Mouse (Mus musculus): ENCODE measurements around the gene Park7. TPM values are rescaled to one million over a fixed set of nuclear protein-coding genes. Genes with fewer than 3 reads are reported as not detected.

The Park7 gene
- polyA plus RNA-seq (2015; fragmentation: Nextera tagmentation; extraction: Ambion mirVana) = 411 and 442 TPM in 2 replicates

GRCm38 (mm10) chr4:150914290-150914733 lies at the start of gene Park7, which contains the start of gene Tnfrsf9:
Park7 (minus strand) TSS chr4:150914437.
Tnfrsf9 (plus strand) TSS chr4:150914562.
- H3K4me1 ChIP-seq = peaks cover 17% of the 10 kb centered on the region
- H3K4me3 ChIP-seq = peak within 1 kb of the TSS; percentile 69
- no peaks in the 10 kb centered on the region for H3K27me3 ChIP-seq
- H3K36me3 ChIP-seq = no peaks in the 10 kb centered on the region
- H3K9me3 ChIP-seq = no peaks in the 10 kb centered on the region
- under 1% methylated on average over 48 of the region's 48 CpGs for WGBS
- H3K4me2 ChIP-seq (replicated peaks) = peak within 1 kb of the TSS; percentile 77
- H3K9ac ChIP-seq = peak within 1 kb of the TSS; percentile 84
- ATAC-seq (ENCODE audit: low FRiP score, low read depth) = peak; percentile 90
- H3K27ac ChIP-seq = peak within 1 kb of the TSS; percentile 82

- Histone ChIP-seq H3K4me2 (replicated peaks) (no peak overlapping the region), H3K27me3 (0 out of 2 replicates have a peak, but pooled peaks cover 5% of the 10 kb centered on the region), H3K4me3 (no peak overlapping the region), H3K4me1 (0 out of 2 replicates have a peak, but pooled peaks cover 5% of the 10 kb centered on the region), H3K27ac (no peak overlapping the region), H3K36me3 (no peaks in the 10 kb centered on the region), H3K9me3 (no peaks in the 10 kb centered on the region), H3K9ac (no peak overlapping the region)
- 73% methylated on average over 2 of the region's 2 CpGs for WGBS
- ATAC-seq (ENCODE audit: low FRiP score, low read depth) = no peak
Measured at GRCm38 (mm10) chr4:150963711-150964110, 49.5 kb upstream of the Park7 start.

GRCm38 (mm10) chr4:150962231-150962630 lies 48.0 kb upstream of the Park7 start:
- H3K27ac ChIP-seq = no peak overlapping the region
- no peak overlapping the region for H3K9ac ChIP-seq
- no peak overlapping the region for H3K4me2 ChIP-seq (replicated peaks)
- H3K9me3 ChIP-seq = no peaks in the 10 kb centered on the region
- 62% methylated on average over 6 of the region's 6 CpGs for WGBS
- ATAC-seq (ENCODE audit: low FRiP score, low read depth) = no peak
- 0 out of 2 replicates have a peak, but pooled peaks cover 5% of the 10 kb centered on the region for H3K27me3 ChIP-seq
- 0 out of 2 replicates have a peak, but pooled peaks cover 5% of the 10 kb centered on the region for H3K4me1 ChIP-seq
- H3K4me3 ChIP-seq = no peak overlapping the region
- no peaks in the 10 kb centered on the region for H3K36me3 ChIP-seq

- no peaks in the 10 kb centered on the region for H3K9me3 ChIP-seq
- H3K4me1 ChIP-seq = 0 out of 2 replicates have a peak, but pooled peaks cover 4% of the 10 kb centered on the region
- ATAC-seq (ENCODE audit: low FRiP score, low read depth) = no peak
- H3K36me3 ChIP-seq = no peaks in the 10 kb centered on the region
- no peak overlapping the region for H3K4me3 ChIP-seq
- H3K27ac ChIP-seq = no peak overlapping the region
- no peak overlapping the region for H3K4me2 ChIP-seq (replicated peaks)
- H3K27me3 ChIP-seq = no peaks in the 10 kb centered on the region
- WGBS = 89% methylated on average over 7 of the region's 7 CpGs
- H3K9ac ChIP-seq = no peak overlapping the region
Measured at GRCm38 (mm10) chr4:150958536-150958935, 44.3 kb upstream of the Park7 start.

GRCm38 (mm10) chr4:150957106-150957458 lies 42.8 kb upstream of the Park7 start:
- no peaks in the 10 kb centered on the region for H3K9me3 ChIP-seq
- H3K27ac ChIP-seq = no peak overlapping the region
- H3K4me2 ChIP-seq (replicated peaks) = no peak overlapping the region
- ATAC-seq (ENCODE audit: low FRiP score, low read depth) = peak; percentile 69
- 56% methylated on average over 1 of the region's 1 CpGs for WGBS
- no peaks in the 10 kb centered on the region for H3K27me3 ChIP-seq
- H3K4me1 ChIP-seq = 0 out of 2 replicates have a peak, but pooled peaks cover 4% of the 10 kb centered on the region
- H3K9ac ChIP-seq = no peak overlapping the region
- H3K4me3 ChIP-seq = no peak overlapping the region
- no peaks in the 10 kb centered on the region for H3K36me3 ChIP-seq

- Histone ChIP-seq H3K9me3 (no peaks in the 10 kb centered on the region), H3K4me3 (no peak overlapping the region), H3K27me3 (no peaks in the 10 kb centered on the region), H3K36me3 (no peaks in the 10 kb centered on the region), H3K27ac (no peak overlapping the region), H3K4me2 (replicated peaks) (no peak overlapping the region), H3K4me1 (0 out of 2 replicates have a peak, but pooled peaks cover 4% of the 10 kb centered on the region), H3K9ac (no peak overlapping the region)
- ATAC-seq (ENCODE audit: low FRiP score, low read depth) = peak; percentile 57
- whole genome bisulfite sequencing = 78% methylated on average over 13 of the region's 13 CpGs
Measured at GRCm38 (mm10) chr4:150956369-150957105, 42.3 kb upstream of the Park7 start.

- no peak for ATAC-seq (ENCODE audit: low FRiP score, low read depth)
Measured at GRCm38 (mm10) chr4:150950972-150951371, 36.7 kb upstream of the Park7 start.

GRCm38 (mm10) chr4:150944707-150945106 lies 30.5 kb upstream of the Park7 start:
- Histone ChIP-seq H3K4me3 (no peak overlapping the region), H3K4me2 (replicated peaks) (no peak overlapping the region), H3K9me3 (no peaks in the 10 kb centered on the region), H3K4me1 (no peaks in the 10 kb centered on the region), H3K27me3 (no peaks in the 10 kb centered on the region), H3K9ac (no peak overlapping the region), H3K36me3 (no peaks in the 10 kb centered on the region), H3K27ac (no peak overlapping the region)
- no peak for ATAC-seq (ENCODE audit: low FRiP score, low read depth)
- WGBS = 93% methylated on average over 7 of the region's 7 CpGs

More at GRCm38 (mm10) chr4:150950972-150951371, 36.7 kb upstream of the Park7 start:
- H3K9ac ChIP-seq = no peak overlapping the region
- no peaks in the 10 kb centered on the region for H3K4me1 ChIP-seq
- no peak overlapping the region for H3K27ac ChIP-seq
- 83% methylated on average over 10 of the region's 10 CpGs for WGBS
- no peaks in the 10 kb centered on the region for H3K9me3 ChIP-seq
- no peaks in the 10 kb centered on the region for H3K27me3 ChIP-seq
- no peak overlapping the region for H3K4me2 ChIP-seq (replicated peaks)
- no peak overlapping the region for H3K4me3 ChIP-seq
- no peaks in the 10 kb centered on the region for H3K36me3 ChIP-seq

- H3K9ac ChIP-seq = no peak overlapping the region
- H3K27ac ChIP-seq = no peak overlapping the region
- H3K36me3 ChIP-seq = no peaks in the 10 kb centered on the region
- no peaks in the 10 kb centered on the region for H3K4me1 ChIP-seq
- no peak for ATAC-seq (ENCODE audit: low FRiP score, low read depth)
- no peak overlapping the region for H3K4me2 ChIP-seq (replicated peaks)
- WGBS = 63% methylated on average over 13 of the region's 13 CpGs
- H3K4me3 ChIP-seq = no peak overlapping the region
- no peaks in the 10 kb centered on the region for H3K9me3 ChIP-seq
- H3K27me3 ChIP-seq = no peaks in the 10 kb centered on the region
Measured at GRCm38 (mm10) chr4:150939991-150940651, 25.9 kb upstream of the Park7 start.

- Histone ChIP-seq H3K36me3 (no peaks in the 10 kb centered on the region), H3K27me3 (no peaks in the 10 kb centered on the region), H3K4me1 (no peaks in the 10 kb centered on the region), H3K9me3 (no peaks in the 10 kb centered on the region), H3K4me3 (no peak overlapping the region), H3K4me2 (replicated peaks) (peak overlapping the region; percentile 15), H3K9ac (no peak overlapping the region), H3K27ac (no peak overlapping the region)
- 62% methylated on average over 14 of the region's 14 CpGs for WGBS
- no peak for ATAC-seq (ENCODE audit: low FRiP score, low read depth)
Measured at GRCm38 (mm10) chr4:150938063-150938452, 23.8 kb upstream of the Park7 start.

- H3K4me2 ChIP-seq (replicated peaks) = peak overlapping the region; percentile 15
- no peaks in the 10 kb centered on the region for H3K9me3 ChIP-seq
- WGBS = 73% methylated on average over 16 of the region's 16 CpGs
- no peak overlapping the region for H3K4me3 ChIP-seq
- H3K9ac ChIP-seq = no peak overlapping the region
- no peaks in the 10 kb centered on the region for H3K27me3 ChIP-seq
- H3K36me3 ChIP-seq = no peaks in the 10 kb centered on the region
- no peaks in the 10 kb centered on the region for H3K4me1 ChIP-seq
- no peak for ATAC-seq (ENCODE audit: low FRiP score, low read depth)
- H3K27ac ChIP-seq = no peak overlapping the region
Measured at GRCm38 (mm10) chr4:150937293-150938062, 23.2 kb upstream of the Park7 start.

- Histone ChIP-seq H3K4me2 (replicated peaks) (no peak overlapping the region), H3K4me3 (no peak overlapping the region)
Measured at GRCm38 (mm10) chr4:150933503-150933902, 19.3 kb upstream of the Park7 start.

More at GRCm38 (mm10) chr4:150933503-150933902, 19.3 kb upstream of the Park7 start:
- no peak for ATAC-seq (ENCODE audit: low FRiP score, low read depth)
- no peak overlapping the region for H3K27ac ChIP-seq
- no peaks in the 10 kb centered on the region for H3K36me3 ChIP-seq
- 68% methylated on average over 1 of the region's 1 CpGs for WGBS
- no peaks in the 10 kb centered on the region for H3K27me3 ChIP-seq
- no peaks in the 10 kb centered on the region for H3K9me3 ChIP-seq
- no peak overlapping the region for H3K9ac ChIP-seq
- H3K4me1 ChIP-seq = no peaks in the 10 kb centered on the region

All from limb, embryonic 13.5 days (tissue).